Mouse (Mus musculus): ENCODE results near the gene Kxd1. TPM values are rescaled to one million over a fixed set of nuclear protein-coding genes. Genes with fewer than 3 reads are reported as not detected.
"Not testable (repeated sequence)": the region's sequence is repeated elsewhere in the genome, so short reads cannot be mapped to it uniquely, and the experiment has no call there.

Kxd1 gene
- polyA plus RNA-seq, 1 experiment from 2014 or later: 47.0 TPM

DNA sequence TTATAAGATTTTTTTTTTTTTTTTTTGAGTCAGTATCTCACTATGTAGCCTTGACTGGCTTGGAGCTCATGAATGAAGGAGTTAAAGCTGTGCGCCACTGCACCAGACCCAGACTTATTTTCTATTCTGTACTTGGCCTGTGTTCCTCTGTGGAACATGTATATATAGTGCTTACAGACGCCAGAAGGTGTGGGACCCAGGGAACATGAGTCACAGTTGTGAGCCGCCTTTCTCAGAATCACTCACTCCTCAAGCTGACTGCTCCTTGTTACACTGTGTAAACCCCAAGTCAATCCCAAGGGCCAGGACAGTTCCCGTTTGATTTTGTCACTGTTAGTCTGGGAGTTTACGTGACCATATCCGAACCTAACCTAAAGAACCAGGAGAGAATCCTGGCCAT, 8.7 kb downstream of the Kxd1 start:
- Histone ChIP-seq H3K9ac (ENCODE audit: low read length) (no peak overlapping the region), H3K4me3 (ENCODE audit: low read depth, low read length) (no peak overlapping the region), H3K36me3 (ENCODE audit: control insufficient read depth, insufficient read depth, low read length) (no peaks in the 10 kb centered on the region), H3K4me1 (ENCODE audit: control insufficient read depth, insufficient read depth, low read length) (peaks cover 4% of the 10 kb centered on the region; the same call in 1 of the 2 replicates), H3K27ac (replicated peaks; ENCODE audit: low read depth, low read length) (no peak overlapping the region), H3K9me3 (ENCODE audit: control insufficient read depth, low read length) (no peaks in the 10 kb centered on the region), H3K4me2 (ENCODE audit: low read depth, severe bottlenecking) (no peak overlapping the region), H3K27me3 (ENCODE audit: control insufficient read depth, insufficient read depth, low read length) (no peaks in the 10 kb centered on the region)
- ATAC-seq (ENCODE audit: insufficient number of reproducible peaks, low FRiP score, low TSS enrichment, low read depth): no peak
- 92% methylated on average over 6 of the region's 6 CpGs for WGBS
- DNase-seq (ENCODE audit: low spot score): no peak

DNA sequence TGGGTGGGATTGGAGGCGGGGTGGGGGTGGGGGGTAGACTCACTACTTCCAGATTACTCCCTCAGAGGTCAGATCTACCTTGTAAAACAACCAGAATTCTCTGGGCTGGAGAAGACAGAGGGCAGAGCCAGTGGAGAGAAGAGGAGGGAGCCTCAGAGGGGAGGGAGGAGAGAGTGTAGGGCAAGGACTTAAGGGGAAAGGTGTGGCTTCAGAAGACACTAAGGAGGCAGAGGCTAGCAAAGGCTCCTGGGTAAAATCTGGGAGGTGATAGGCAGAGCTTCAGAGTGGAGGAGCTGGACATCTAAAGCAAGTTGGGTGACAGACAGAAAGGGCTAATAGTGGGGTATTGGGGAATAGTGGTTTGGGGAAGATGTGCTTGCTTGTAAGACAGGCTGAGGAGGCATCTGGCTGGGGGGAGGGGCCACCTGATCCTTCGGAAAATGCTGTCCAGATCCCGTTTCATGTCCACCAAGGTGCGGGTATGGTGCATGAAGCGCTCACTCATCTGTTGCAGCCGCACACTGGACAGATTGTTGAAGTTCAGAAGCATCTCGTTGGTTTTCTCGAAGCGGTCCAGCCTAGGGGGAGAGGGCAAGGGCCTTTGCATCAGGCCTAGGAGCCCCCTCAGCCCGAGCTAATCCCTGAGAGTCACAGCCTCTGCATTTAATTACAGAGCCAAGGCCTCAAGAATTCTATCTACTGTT, 9.7 kb downstream of the Kxd1 start:
- WGBS: 69% methylated on average over 10 of the region's 10 CpGs
- DNase-seq (ENCODE audit: low spot score) (no peak), ATAC-seq (ENCODE audit: insufficient number of reproducible peaks, low FRiP score, low TSS enrichment, low read depth) (no peak)
- H3K27me3 ChIP-seq (ENCODE audit: control insufficient read depth, insufficient read depth, low read length): no peaks in the 10 kb centered on the region
- no peaks in the 10 kb centered on the region; the same call in 1 of the 2 replicates for H3K36me3 ChIP-seq (ENCODE audit: control insufficient read depth, insufficient read depth, low read length)
- no peaks in the 10 kb centered on the region for H3K9me3 ChIP-seq (ENCODE audit: control insufficient read depth, low read length)
- no peak overlapping the region for H3K4me3 ChIP-seq (ENCODE audit: low read depth, low read length)
- H3K27ac ChIP-seq (replicated peaks; ENCODE audit: low read depth, low read length): no peak overlapping the region
- H3K9ac ChIP-seq (ENCODE audit: low read length): no peak overlapping the region
- peaks cover 4% of the 10 kb centered on the region; the same call in 1 of the 2 replicates for H3K4me1 ChIP-seq (ENCODE audit: control insufficient read depth, insufficient read depth, low read length)
- H3K4me2 ChIP-seq (ENCODE audit: low read depth, severe bottlenecking): no peak overlapping the region

DNA sequence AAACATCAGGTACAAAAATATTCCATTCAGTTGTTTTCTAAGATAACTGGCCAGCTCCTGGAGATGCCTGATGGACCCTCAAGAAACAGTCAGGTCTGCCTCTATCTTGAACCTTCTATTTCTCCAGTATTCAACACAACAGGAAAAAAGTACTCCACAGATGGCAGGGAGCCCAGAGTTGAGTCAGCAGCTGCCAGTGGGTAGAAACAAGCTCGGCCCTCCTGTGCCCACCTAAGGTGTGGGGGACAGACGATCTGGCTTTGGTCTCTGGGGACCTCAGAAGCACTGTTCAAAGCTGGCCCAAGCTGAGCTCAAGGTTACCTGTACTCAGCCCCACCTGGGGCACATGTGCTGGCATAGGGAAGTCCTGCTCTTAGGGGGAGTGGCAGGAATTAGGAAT, 14.3 kb downstream of the Kxd1 start:
- Histone ChIP-seq H3K4me1 (ENCODE audit: control insufficient read depth, insufficient read depth, low read length) (peaks cover 8% of the 10 kb centered on the region), H3K4me3 (ENCODE audit: low read depth, low read length) (no peak overlapping the region), H3K36me3 (ENCODE audit: control insufficient read depth, insufficient read depth, low read length) (peaks cover 5% of the 10 kb centered on the region; the same call in 1 of the 2 replicates), H3K27me3 (ENCODE audit: control insufficient read depth, insufficient read depth, low read length) (no peaks in the 10 kb centered on the region), H3K9ac (ENCODE audit: low read length) (no peak overlapping the region), H3K4me2 (ENCODE audit: low read depth, severe bottlenecking) (no peak overlapping the region), H3K27ac (replicated peaks; ENCODE audit: low read depth, low read length) (no peak overlapping the region), H3K9me3 (ENCODE audit: control insufficient read depth, low read length) (no peaks in the 10 kb centered on the region)
- DNase-seq (ENCODE audit: low spot score) (no peak), ATAC-seq (ENCODE audit: insufficient number of reproducible peaks, low FRiP score, low TSS enrichment, low read depth) (no peak)
- 86% methylated on average over 2 of the region's 2 CpGs for WGBS

DNA sequence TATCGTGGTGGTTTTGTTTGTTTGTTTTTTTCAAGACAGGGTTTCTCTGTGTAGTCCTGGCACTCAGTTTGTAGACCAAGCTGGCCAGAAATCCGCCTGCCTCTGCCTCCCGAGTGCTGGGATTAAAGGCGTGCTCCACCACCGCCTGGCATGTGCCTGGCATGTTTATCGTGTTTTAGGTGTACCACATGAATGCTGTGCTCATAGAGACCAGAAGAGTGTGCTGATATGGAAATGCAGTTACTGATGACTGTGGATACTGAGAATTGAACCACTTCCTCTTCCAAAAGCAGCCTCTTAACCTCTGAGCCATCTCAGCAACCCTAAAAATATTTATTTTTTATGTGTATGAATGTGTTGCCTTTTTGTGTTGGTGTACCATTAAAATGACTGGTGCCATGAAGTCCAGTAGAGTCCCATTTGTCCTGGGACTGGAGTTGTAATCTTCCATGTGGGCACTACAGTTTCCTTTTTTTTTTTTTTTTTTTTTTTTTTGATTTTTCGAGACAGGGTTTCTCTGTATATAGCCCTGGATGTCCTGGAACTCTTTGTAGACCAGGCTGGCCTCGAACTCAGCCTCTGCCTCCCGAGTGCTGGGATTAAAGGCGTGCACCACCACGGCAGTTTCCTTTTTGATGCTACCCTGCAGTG, 15.4 kb downstream of the Kxd1 start:
- Histone ChIP-seq H3K27me3 (ENCODE audit: control insufficient read depth, insufficient read depth, low read length) (no peaks in the 10 kb centered on the region), H3K4me1 (ENCODE audit: control insufficient read depth, insufficient read depth, low read length) (peaks cover 8% of the 10 kb centered on the region), H3K4me2 (ENCODE audit: low read depth, severe bottlenecking) (no peak overlapping the region), H3K4me3 (ENCODE audit: low read depth, low read length) (no peak overlapping the region), H3K27ac (replicated peaks; ENCODE audit: low read depth, low read length) (no peak overlapping the region), H3K9ac (ENCODE audit: low read length) (no peak overlapping the region), H3K9me3 (ENCODE audit: control insufficient read depth, low read length) (no peaks in the 10 kb centered on the region), H3K36me3 (ENCODE audit: control insufficient read depth, insufficient read depth, low read length) (peaks cover 10% of the 10 kb centered on the region; the same call in 1 of the 2 replicates)
- ATAC-seq (ENCODE audit: insufficient number of reproducible peaks, low FRiP score, low TSS enrichment, low read depth) (no peak), DNase-seq (ENCODE audit: low spot score) (no peak)
- 95% methylated on average over 11 of the region's 11 CpGs for WGBS

DNA sequence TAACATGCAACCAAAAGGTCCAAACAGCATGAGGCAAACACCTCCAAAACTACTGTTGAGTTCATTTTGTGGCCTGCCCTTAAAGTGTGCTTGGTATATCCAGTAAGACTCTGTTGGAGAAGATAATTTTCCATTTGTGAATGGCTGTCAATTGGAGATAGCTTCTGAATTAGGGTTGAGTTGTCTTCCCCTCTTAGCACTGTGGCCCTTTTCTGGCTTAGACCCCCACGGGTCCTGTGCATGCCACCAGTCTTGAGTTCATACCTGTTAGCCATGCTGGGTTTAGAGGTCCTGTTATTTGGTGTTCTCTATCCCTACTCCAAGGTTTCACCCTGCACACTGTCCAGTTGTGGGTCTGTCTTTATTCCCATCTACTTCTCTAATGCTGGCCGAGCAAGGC, 16.0 kb downstream of the Kxd1 start:
- Histone ChIP-seq H3K27ac (replicated peaks; ENCODE audit: low read depth, low read length) (no peak overlapping the region), H3K9me3 (ENCODE audit: control insufficient read depth, low read length) (no peaks in the 10 kb centered on the region), H3K4me1 (ENCODE audit: control insufficient read depth, insufficient read depth, low read length) (peaks cover 8% of the 10 kb centered on the region), H3K4me2 (ENCODE audit: low read depth, severe bottlenecking) (no peak overlapping the region), H3K27me3 (ENCODE audit: control insufficient read depth, insufficient read depth, low read length) (no peaks in the 10 kb centered on the region), H3K9ac (ENCODE audit: low read length) (no peak overlapping the region), H3K4me3 (ENCODE audit: low read depth, low read length) (no peak overlapping the region), H3K36me3 (ENCODE audit: control insufficient read depth, insufficient read depth, low read length) (peaks cover 12% of the 10 kb centered on the region; the same call in 1 of the 2 replicates)
- WGBS: 97% methylated on average over 2 of the region's 2 CpGs
- no peak for DNase-seq (ENCODE audit: low spot score)
- ATAC-seq (ENCODE audit: insufficient number of reproducible peaks, low FRiP score, low TSS enrichment, low read depth): no peak

DNA sequence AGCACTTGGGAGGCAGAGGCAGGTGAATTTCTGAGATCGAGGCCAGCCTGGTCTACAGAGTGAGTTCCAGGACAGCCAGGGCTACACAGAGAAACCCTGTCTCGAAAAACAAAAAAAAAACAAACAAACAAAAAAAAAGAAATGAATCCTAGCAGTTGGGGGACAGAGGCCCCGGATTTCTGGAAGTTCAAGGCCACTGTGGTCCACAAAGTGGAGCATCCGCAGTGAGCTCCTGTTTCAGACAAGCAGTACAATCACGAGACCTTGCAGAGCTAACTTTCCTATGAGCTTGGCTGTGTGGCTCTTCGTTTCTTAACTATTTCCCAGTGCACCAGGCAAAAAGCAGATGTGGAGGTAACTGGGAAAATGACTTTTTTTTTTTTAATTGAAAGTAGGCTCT, 16.6 kb downstream of the Kxd1 start:
- H3K27ac ChIP-seq (replicated peaks; ENCODE audit: low read depth, low read length); H3K9ac ChIP-seq (ENCODE audit: low read length); ATAC-seq (ENCODE audit: insufficient number of reproducible peaks, low FRiP score, low TSS enrichment, low read depth); H3K27me3 ChIP-seq (ENCODE audit: control insufficient read depth, insufficient read depth, low read length); H3K4me1 ChIP-seq (ENCODE audit: control insufficient read depth, insufficient read depth, low read length); H3K9me3 ChIP-seq (ENCODE audit: control insufficient read depth, low read length); DNase-seq (ENCODE audit: low spot score): not testable (repeated sequence)
- Histone ChIP-seq H3K4me3 (ENCODE audit: low read depth, low read length) (peak overlapping the region; percentile 97), H3K4me2 (ENCODE audit: low read depth, severe bottlenecking) (peak overlapping the region; percentile 98; the same call in 1 of the 2 replicates), H3K36me3 (ENCODE audit: control insufficient read depth, insufficient read depth, low read length) (peaks cover 12% of the 10 kb centered on the region; the same call in 1 of the 2 replicates)
- 88% methylated on average over 6 of the region's 6 CpGs for WGBS

DNA sequence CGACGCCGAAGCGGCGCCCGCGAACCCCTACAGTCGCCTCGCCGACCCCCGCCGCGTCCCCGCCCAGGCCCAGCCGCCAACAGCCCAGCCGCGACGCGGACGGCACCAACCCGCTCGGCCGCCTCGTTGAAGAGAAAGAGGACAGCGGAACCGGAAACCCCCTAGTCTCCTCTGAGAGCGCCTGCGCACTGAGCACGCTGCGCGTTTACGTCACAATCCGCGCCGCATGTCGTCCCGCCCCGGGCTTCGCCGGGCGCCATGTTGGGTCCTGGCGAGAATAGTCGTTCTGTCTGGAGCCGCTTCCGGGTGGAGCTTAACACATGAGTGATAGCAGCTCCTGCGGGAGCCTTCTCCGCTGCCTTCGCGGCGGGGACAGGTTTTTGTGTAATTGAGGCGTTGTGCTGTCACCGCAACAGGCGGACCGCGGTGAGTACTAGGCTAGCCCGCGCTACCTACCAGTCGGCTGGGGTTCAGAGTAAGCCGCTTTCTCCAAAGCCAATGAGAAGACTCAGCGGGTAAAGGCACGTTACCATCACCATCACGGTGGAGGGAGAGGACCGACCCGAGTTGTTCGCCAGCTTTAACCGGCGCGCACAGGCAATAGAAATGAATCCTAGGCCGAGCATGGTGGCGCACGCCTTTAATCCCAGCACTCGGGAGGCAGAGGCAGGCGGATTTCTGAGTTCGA, 17.4 kb downstream of the Kxd1 start, which contains the start of gene Uba52:
Gene Uba52, minus strand, starts transcription at position 574 of the 688 bp plus-strand sequence.
- H3K4me3 ChIP-seq (ENCODE audit: low read depth, low read length): peak within 1 kb of the TSS; percentile 97
- 1% methylated on average over 74 of the region's 74 CpGs for WGBS
- H3K4me2 ChIP-seq (ENCODE audit: low read depth, severe bottlenecking): peak within 1 kb of the TSS; percentile 98
- peak within 1 kb of the TSS; percentile 96 for H3K9ac ChIP-seq (ENCODE audit: low read length)
- DNase-seq (ENCODE audit: low spot score): peak; percentile 96
- H3K9me3 ChIP-seq (ENCODE audit: control insufficient read depth, low read length): no peaks in the 10 kb centered on the region
- H3K4me1 ChIP-seq (ENCODE audit: control insufficient read depth, insufficient read depth, low read length): peaks cover 17% of the 10 kb centered on the region
- peaks cover 12% of the 10 kb centered on the region; the same call in 1 of the 2 replicates for H3K36me3 ChIP-seq (ENCODE audit: control insufficient read depth, insufficient read depth, low read length)
- peak within 1 kb of the TSS; percentile 84 for H3K27ac ChIP-seq (replicated peaks; ENCODE audit: low read depth, low read length)
- H3K27me3 ChIP-seq (ENCODE audit: control insufficient read depth, insufficient read depth, low read length): no peaks in the 10 kb centered on the region
- peak; percentile 71 for ATAC-seq (ENCODE audit: insufficient number of reproducible peaks, low FRiP score, low TSS enrichment, low read depth)

DNA sequence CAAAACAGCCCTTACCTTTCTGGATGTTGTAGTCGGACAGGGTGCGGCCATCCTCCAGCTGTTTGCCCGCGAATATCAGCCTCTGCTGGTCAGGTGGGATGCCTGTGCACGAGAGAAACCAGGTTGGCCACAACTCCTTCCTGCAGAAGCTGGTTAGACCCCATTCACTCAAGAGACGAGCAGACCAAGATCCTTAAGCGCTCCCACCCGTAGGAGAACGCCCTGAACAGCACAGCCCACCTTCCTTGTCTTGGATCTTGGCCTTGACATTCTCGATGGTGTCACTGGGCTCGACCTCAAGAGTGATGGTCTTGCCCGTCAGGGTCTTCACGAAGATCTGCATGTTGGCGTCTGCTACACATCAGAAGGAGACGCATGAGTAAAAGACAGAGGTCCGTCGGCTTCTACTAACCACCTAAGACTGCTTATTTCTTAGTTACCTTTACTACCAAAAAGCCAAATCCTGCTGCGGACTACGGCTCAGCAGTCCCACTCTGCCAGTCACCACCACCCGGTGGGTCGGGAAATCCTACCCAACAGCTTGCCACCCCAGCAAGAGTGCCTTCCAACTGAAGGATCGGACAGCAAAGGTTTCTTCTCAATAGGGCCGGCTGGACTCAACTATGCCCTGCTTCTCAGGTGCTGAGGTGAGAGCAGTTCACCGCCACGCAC, 18.3 kb downstream of the Kxd1 start:
- peaks cover 26% of the 10 kb centered on the region for H3K4me1 ChIP-seq (ENCODE audit: control insufficient read depth, insufficient read depth, low read length)
- H3K36me3 ChIP-seq (ENCODE audit: control insufficient read depth, insufficient read depth, low read length): peaks cover 12% of the 10 kb centered on the region; the same call in 1 of the 2 replicates
- no peak for ATAC-seq (ENCODE audit: insufficient number of reproducible peaks, low FRiP score, low TSS enrichment, low read depth)
- peak overlapping the region; percentile 97 for H3K4me3 ChIP-seq (ENCODE audit: low read depth, low read length)
- H3K4me2 ChIP-seq (ENCODE audit: low read depth, severe bottlenecking): peak overlapping the region; percentile 98
- DNase-seq (ENCODE audit: low spot score): no peak
- no peaks in the 10 kb centered on the region for H3K27me3 ChIP-seq (ENCODE audit: control insufficient read depth, insufficient read depth, low read length)
- 10% methylated on average over 25 of the region's 25 CpGs for WGBS
- H3K9ac ChIP-seq (ENCODE audit: low read length): peak overlapping the region; percentile 96
- no peaks in the 10 kb centered on the region for H3K9me3 ChIP-seq (ENCODE audit: control insufficient read depth, low read length)
- H3K27ac ChIP-seq (replicated peaks; ENCODE audit: low read depth, low read length): peak overlapping the region; percentile 84; the same call in 1 of the 2 replicates
